Mouse (Mus musculus): Measurements from ENCODE around the gene Car4.

Car4 gene

DNA sequence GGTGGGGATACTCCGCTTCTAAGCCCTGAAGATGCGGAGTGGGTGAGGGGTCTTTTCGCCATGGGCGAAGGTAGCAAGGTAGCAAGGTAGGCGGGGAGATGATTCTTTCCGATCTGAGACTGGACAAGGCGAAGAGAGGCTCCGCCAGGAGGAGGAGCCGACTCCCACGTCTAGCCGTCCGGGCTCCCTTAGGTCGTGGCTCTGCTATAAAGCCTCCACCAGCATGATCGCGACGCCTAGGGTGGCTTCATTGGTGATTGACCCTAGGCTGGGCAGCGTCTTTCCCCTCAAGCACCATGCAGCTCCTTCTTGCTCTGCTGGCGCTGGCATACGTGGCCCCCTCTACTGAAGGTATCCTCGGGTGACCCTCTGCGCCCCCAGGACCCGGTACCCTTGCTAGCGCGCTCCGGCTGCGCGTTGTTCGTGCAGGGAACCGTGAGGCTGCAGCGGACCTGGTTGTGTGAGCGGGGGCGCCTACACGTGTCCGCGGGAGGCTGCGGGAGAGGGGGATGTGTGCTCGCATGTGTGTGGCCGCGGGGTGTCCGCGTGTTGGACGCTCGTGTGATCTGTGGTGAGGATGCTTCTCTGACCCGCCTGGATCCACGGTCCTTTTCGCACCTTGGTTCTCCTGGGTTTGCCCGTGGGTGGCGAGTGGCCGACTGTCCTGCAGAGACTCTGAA, at the start of gene Car4:
TSS of gene Car4 (plus strand) at position 196 of the 680 bp plus-strand sequence.
- DNase-seq = peak; percentile 43 to 68

DNA sequence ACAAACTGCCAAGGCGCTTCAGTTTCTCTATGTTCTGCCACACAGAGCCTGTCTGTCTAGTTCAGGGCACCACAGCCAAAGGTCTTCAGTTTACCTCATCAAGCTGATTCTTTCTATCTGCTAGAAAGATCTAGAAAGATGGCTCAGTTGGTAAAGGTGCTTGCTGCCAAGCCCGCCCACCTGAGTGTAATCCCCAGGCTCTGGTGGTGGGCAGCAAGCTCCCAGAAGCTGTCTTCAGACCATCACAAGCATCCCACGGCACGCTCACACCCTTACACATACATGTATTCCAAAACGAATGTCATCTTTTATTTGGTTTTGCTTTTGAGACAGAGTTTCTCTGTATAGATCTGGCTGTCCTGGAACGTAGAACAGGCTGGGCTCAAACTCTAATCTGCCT, 49.1 kb upstream of the Car4 start:
- no peak for DNase-seq

DNA sequence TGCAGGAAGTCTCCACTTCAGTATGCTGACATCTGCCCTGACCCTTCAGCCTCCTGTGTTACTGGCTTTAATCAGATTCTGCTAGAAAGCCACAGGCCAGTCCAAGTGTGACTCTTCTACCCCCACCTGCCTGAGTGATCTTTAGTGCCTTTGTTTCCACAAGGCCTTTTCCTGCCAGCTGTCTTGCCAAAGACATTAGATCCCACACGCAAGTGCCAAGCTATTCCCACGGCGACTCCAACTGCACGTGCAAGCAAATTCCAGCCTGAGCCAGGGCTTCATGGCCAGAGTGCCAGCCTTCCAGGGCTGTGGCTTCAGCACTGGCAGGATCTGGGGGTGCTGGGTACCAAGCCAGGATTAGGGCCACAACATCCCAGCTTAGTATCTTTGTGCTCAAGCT, 47.2 kb upstream of the Car4 start:
- peak in 1 of 2 experiments; percentile 29 for DNase-seq

GRCm38 (mm10) chr11:84914673-84915072, 42.9 kb upstream of the Car4 start:
- no peak for DNase-seq

- peak; percentile 93 for DNase-seq
Observed at GRCm38 (mm10) chr11:84916053-84916702, 41.4 kb upstream of the Car4 start, which contains the start of gene Znhit3. TSS of gene Znhit3 (minus strand) at chr11:84916366.

DNA sequence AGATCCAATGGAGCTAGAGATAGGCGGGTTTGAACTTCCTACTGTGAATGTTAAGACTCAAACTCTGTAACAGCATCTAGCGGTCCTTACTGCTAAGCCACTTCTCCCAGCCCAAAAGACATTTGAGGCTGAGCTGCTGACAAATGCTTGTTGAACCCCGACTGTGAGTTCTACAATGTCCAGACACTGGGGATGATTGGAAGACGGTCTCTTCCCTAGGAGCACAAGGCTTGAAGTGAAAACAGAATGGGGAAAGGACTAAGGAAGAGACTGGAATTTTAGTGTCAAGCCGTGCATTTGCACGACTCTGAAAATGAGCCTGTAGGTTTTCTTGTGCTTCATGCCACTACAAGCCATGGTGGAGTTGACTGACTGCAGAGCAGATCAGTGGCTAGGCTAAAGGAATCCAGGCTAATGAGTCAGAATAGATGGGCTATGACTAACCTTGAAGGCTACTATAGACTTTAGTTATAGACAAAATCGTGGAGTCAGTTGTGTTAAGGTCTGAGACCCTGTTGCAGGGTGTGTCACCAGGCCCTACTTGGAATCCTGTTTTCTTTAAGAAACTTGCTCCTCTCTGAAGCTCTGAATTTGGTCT, 40.8 kb upstream of the Car4 start:
- DNase-seq = no peak

GRCm38 (mm10) chr11:84918425-84918824, 39.2 kb upstream of the Car4 start:
- peak; percentile 87 to 95 for DNase-seq

GRCm38 (mm10) chr11:84919276-84919675, 38.3 kb upstream of the Car4 start:
- DNase-seq = peak; percentile 54 to 68

GRCm38 (mm10) chr11:84919951-84920350, 37.6 kb upstream of the Car4 start:
- no peak for DNase-seq

GRCm38 (mm10) chr11:84920981-84921380, 36.6 kb upstream of the Car4 start:
- DNase-seq = no peak

GRCm38 (mm10) chr11:84932261-84932660, 25.3 kb upstream of the Car4 start:
- no peak for DNase-seq

GRCm38 (mm10) chr11:84939508-84940053, 18.0 kb upstream of the Car4 start:
- no peak for DNase-seq

DNA sequence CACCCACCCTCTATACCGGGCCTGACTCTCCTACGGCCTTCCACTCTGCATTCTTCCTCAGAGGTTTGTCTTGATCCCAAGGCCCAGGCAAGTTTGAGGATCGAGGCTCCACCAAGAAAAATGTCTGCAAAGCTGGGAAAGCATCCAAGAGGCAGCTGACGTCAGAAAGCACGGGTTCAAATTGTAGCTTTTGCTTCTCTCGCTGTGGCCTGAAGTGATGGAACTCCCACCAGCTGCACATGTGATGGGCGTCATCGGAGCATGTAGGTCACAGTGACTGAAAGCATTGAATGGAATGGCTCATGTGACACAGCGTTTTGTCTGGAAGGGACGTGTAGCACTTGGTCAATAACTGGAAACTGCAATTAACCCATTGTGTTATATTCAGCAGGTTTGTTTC, 17.4 kb upstream of the Car4 start:
- DNase-seq = no peak

- DNase-seq = peak; percentile 78 to 85
Observed at GRCm38 (mm10) chr11:84943948-84944347, 13.6 kb upstream of the Car4 start.

DNA sequence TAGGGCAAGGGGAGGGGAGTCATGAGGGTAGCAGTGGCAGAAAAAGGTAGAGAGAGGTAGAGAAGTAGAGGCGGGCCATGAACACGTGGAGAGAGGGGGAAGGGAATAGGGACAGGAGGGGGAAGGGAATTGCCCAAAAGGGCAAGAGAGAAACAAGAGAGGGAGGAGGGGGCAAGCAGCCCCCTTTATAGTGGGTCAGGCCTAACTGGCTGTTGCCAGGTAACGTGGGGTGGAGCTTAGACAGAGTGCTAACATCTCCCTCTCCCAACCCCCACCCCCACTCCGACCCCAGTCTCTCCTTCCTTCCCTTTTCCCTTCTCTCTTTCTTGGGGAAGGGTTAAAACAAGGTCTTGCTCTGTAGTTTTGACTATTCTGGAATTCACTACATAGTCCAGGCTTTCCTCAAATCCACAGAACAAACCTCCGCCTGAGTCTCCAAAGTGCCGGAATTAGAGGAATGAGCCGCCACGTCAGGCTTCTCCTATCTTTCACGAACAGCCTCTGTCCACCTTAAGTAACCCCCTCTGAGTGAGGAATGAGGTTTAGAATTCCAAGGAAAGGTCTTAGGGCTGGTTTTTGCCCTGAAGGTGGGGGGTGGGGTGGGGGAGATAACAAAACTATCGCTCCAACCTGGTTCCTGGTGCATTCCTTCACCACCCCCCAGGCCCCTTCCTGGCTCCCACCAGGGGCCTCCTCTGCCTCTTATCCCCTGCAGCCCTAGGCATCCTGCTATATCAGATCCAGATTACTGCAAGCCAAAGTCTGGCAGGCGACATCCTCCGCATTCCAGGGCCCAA, 12.7 kb upstream of the Car4 start:
- DNase-seq = no peak

DNA sequence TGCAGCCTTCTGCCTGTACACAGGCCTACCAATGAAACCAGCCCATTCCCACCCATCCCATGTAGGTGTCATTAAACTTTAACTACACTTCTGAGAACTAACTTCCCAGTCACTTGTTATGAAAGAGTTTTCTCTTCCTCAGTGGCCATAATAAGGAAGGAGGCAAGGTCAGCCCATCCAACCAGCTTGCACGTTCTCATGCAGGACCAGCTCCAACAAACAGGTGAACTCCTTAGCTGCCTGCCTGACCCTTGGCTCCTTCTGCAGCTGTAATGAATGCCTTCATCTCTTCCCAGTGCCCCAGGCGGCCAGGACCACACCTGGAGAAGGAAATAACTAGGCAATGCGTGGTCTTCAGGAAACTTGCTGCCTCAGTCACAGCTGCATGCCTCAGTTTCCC, 11.7 kb upstream of the Car4 start:
- DNase-seq = peak; percentile 38 to 85

GRCm38 (mm10) chr11:84947206-84947605, 10.4 kb upstream of the Car4 start:
- DNase-seq = no peak

DNA sequence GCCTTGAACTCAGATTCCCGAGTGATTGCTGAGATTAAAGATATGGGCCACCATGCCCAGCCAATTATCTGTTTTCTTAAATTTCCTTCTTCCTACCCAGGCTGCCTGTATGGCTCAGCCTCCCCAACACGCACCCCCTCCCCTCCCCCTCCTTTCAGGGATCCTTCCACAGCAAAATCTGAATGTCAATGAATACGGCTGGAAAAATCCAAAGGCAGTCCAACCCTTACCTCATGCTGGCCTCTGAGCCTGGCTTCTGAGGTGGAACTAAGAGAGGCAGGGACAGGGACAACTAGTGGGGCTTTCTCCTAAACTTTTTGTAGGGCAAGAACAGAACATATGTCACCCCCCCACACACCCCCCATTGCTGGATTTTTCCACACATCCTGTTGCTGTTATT, 9.5 kb upstream of the Car4 start:
- DNase-seq = no peak

DNA sequence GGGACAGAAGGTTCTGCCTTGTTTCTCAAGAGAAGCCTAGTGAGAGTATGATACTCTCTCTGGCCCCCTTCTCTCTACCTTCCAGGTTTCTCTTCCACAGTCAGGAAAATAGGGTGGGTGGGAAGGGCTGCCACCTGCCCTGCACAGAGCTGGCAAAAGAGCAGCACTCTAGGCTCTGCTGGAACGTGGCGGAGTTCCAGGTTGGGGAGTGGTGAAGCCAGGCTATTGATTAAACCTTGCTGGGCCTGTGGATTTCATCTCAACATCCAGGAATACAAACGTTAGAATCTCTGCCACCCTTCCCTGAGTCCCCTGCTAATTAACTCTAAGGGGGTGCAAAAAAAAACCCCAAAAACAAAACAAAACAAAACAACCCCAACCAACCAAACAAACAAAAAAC, 9.1 kb upstream of the Car4 start:
- DNase-seq = peak; percentile 84 to 87

GRCm38 (mm10) chr11:84952611-84953010, 5.0 kb upstream of the Car4 start:
- DNase-seq = no peak

- DNase-seq = no peak
Observed at GRCm38 (mm10) chr11:84956400-84956799, 1.2 kb upstream of the Car4 start.

DNA sequence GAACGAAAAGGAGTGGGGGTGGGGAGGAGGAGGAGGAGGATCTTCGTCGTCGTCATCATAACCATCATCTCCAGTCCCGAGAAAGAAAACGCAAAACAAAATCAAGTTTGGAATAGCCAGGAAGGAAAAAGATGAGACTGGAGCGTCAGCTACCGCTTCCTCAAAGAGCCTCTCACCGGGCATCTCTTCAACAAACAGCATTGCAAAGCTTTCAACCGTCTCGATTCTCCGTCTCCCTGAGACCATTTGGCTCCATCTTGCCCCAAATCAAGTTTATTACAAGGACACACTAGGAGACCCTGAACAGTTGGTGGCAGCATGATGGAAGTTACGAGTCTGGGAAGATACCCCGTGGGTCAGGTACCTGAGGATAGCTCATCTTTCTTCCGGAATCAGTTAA, 415 bp upstream of the Car4 start:
- DNase-seq = no peak

GRCm38 (mm10) chr11:84958271-84958630, 665 bp downstream of the Car4 start:
- DNase-seq = peak; percentile 47 to 66

Measured in kidney, postnatal 25 days (tissue).